Mouse (Mus musculus) left cerebral cortex, adult 18-20 months (tissue): ENCODE measurements around the gene Mlh1. TPM values are rescaled to one million over a fixed set of nuclear protein-coding genes. Genes with fewer than 3 reads are reported as not detected.

Experiments
- DNase-seq, 2 experiments: peaks; one replicate each; pipeline ENCODE4 v3.0.0; 2021 to 2022; ENCODE audit warnings: low spot score in 2 of 2, mixed read lengths in 1 of 2
- total RNA-seq, 2 experiments: library from RNA; stranded (reverse); gene quantifications; 2 replicates each; pipeline ENCODE4 v1.2.3; 2021

Mlh1 gene
- total RNA-seq, 2 experiments from 2014 or later, result 17.1 to 17.3 TPM

DNA sequence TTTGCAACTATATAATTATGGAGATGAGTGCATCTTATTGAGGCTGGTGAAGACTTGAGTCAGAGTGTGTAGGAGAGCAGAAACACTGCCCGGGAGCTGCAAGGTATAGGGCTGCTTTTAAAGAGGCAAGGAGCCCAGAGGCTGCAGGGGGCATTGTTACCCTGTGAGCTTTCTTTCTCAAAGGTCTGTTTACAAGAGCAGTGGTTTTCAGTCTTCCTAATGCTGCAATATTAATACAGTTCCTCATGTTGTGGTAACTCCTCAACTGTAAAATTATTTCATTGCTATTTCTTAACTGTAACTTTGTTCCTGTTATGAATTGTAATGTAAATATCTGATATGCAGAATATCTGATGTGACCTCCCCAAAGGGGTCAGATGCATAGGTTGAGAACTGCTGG, 50.0 kb downstream of the Mlh1 start:
- DNase-seq, result no peak

DNA sequence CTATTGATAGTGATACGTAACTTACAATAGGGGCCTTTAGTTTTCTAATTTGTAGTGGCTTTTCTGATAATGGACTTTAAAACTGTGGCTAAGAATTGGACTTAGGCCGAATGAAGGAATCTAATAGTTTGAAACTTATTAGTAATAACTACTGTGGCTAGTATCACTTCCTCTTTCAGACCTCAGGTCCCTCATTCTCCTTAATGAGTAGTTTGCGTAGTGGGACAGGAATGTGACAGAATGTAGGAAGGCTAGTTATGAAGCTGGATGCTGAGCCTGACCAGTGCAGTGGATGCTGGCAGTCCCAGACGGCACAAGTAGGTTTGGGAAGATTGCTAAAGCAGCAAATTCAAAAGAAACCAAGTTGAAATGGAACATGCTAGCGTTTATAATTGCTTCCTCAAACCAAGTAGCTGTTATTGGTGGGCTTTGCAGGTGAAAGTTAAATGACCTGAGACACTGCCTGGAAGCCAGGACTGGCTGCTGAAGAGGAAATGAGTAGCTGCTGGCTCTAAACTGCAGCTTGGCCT, 51.0 kb downstream of the Mlh1 start:
- DNase-seq, result no peak

DNA sequence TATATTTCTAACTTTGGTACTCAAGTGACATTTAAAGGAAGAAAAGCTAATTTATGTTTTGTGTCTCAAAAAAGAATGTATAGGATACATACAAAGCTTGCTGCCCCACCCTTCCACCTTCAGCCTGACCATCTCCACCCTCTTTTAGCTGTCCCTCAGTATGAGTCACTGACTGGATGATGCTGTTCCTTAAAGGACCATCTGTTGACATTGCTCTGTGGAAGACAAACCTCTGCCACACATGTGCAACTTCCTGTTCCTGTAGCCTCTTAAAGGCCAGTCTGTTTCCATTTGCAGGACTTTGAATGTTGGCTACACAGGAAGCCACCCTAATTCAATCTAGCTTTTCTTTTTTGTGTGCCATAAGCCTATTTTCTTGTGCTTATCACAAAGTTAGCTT, 55.2 kb downstream of the Mlh1 start:
- DNase-seq, result no peak

DNA sequence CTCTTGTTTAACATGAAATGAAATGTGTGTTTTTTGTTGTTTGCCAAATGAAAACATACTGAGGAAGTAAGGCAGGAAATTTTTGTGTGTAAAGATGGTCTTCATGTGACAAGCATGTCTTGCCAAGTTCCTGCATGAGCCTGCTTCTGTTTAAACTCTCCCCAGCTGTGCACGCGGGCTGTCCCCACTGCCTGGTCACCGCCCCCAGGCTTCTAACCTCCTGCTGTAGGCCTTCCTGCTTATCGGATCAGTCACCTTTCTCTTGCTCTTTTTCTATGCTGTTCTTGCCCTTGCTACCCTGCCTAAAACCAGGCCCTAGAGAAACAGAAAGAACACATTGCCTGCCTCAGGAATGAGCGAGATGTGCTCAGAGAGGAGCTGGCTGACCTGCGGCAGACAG, 58.1 kb downstream of the Mlh1 start:
- DNase-seq, result no peak

DNA sequence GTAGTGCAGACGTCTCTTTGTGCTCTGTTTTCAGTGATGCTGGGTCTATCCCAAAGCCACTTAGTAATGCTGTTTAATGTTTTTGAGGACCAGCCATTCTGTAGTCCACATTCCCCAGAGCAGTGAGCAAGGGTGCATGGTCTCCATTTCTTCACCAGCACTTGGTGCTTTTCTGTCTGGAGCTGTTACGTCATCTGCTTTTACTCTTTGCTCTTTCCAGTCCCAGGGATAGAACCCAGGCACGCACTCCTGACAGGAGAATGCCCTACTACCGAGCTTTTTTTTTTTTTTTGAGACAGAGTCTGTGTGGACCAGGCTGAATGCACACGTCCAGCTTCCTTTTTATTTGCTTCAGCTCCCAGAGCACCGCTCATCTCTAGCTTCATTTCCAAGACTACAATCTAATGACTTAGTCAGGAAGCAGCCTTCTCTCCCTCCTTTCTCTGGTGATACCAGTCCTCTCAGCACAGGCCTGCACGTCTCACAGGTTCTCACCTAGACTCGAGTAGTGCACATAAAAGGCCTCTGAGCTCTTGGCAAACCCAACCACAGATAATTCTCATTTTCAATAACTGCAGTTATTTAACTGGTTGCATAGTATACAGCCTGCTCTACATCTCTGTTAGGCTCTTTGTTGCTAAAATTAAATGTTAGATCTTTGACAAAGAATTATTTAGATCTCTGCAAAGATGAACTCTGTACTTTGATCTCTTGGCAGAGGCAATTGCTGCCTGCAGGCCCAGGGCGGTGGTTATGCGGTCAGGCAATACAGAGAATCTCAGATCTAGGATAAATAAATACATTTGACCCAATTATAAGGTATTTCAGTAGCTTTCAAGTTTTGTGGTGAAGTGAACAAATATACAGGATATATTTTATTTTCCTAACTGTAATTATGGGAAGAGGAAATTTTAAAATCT, 60.2 kb downstream of the Mlh1 start:
- no peak for DNase-seq

DNA sequence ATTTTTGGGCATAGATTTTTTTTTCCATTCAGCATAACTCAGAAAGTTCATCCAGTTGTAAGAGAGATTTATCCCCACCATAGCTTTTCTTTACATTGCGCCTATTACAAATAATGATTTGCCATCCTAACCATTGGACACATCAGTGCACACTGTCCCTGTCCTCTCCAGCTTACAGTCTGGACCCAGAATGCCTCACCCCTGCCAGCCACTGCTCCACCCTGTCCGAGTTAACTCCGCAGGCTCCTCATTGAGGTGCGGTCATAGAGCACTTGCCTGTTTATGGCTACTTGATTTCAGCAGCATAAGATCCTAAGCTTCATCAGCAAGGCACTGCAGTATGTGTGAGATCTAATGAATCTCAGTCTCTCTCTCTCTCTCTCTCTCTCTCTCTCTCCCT, 61.2 kb downstream of the Mlh1 start:
- DNase-seq, result no peak

DNA sequence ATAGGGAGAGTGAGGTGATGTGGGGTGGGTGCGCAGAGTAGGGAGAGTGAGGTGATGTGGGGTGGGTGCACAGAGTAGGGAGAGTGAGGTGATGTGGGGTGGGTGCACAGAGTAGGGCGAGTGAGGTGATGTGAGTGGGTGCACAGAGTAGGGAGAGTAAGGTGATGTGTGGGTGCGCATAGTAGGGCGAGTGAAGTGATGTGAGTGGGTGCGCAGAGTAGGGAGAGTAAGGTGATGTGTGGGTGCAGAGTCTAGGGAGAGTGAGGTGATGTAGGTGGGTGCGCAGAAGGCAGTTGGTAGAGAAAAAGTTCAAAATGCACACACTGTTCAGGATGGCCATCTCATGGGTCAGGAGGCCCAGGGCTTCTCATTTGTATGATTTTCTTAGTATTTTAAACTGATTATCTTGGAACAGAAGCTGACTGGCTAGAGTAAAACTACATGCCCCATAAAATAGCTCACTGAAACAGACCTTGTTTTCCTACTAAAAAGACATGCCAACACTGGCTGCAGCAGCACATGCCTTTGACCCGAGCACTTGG, 62.4 kb downstream of the Mlh1 start:
- no peak for DNase-seq

DNA sequence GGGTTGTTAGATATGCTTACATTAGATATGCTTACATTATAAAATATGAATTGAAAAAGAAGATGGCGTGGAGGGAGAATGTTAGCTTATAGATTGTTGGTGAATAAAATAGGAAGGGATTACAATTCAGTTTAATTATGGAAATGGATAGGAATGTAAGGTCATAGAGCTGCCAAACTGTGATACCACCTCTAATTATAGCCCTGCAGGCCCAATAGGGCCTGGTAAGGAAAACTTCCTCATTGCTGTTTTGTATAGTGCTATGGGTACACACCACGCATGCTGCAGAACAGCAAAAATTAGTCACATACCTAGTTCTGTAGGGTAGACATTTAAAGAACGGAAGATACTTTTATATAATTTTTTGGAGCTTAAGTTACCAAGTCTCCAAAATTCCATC, 63.4 kb downstream of the Mlh1 start:
- no peak for DNase-seq

DNA sequence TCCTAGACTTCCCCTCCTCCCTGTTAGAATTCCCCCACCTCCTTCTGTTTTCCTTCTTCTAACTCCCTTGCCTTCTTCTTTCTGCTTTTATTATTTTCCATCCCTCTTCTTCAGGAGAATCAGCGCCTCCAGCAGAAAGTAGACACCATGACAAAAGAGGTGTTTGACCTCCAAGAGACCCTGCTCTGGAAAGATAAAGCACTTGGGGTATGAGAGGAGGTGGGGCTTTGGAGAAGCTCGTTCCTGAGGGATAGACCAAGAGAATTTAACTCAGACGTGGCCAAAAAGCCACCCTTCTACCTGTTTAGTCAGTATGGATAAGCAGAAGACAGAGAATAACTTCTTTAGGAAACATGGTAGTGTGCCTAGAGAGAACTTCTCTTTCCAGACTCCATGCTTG, 63.9 kb downstream of the Mlh1 start:
- DNase-seq, result no peak

DNA sequence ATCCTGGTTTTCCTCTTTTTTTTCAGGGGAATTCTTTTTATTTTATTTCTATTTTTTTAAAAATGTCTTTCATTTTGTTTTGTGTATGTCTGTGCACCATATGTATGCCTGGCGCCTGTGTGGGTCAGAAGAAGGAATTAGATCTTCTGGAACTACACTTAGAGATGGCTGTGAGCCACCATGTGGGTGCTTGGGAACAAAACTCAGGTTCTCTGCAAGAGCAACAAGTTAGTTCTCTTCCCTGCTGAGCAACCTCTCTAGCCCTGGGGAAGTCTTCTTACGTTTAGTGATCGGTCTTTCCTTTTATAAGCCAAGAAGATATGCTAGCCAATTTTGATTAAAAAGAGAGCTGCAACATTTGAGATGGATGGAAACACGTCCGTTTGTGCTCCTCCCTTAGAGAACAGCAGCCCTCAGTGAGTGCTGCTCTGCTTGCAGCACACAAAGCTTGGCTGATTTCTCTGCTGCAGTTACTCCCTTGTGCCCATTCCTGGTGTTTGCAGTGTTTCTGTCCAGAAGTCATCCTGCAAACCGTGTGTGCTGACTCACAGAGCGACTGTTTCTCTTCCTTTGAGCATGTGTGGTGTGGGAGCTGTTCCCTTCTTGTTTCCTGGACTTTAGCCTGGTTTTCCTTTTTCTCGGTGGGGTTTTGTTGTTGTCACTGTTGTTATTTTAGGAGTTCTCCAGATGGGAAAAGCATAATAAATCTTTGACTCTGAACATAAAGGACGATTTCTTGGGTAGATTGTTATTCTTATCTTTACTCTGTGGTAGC, 66.8 kb downstream of the Mlh1 start:
- peak; percentile 51 to 70 for DNase-seq

DNA sequence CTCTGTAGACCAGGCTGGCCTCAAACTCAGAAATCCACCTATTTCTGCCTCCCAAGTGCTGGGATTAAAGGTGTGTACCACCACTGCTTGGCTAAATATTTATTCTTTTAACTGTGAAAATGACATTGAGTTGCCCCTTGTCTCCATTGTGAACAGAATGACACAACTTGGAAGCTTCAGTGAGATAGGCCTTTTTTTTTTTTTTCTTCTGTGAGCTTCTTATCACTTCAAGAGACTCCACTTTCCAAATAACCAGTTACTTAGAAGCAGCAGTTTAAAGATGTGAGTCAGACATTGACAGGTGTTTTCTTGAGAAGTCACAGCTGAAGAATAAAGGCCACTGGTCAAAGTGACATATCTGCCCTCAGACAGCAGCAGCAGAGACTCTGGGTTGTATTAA, 71.4 kb downstream of the Mlh1 start:
- DNase-seq, result no peak

DNA sequence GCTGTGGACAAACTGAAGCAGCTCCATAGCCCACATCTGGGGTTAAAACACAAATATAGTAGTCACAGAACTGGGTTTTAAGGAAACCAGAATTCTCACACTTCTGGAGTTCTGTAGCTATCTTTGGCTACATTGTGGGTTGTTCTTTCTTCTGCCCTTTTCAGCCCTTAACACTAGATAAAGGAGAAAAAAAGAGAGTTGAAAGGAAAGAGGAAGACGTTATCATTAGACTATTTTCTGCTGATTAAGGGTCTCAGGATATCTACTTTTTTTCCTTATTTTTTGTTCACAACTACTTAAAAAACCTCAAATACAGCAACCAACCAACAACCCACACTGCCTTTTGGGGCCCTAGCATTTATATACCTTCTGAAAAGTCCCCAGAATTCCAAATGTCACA, 73.3 kb downstream of the Mlh1 start:
- DNase-seq, result no peak

DNA sequence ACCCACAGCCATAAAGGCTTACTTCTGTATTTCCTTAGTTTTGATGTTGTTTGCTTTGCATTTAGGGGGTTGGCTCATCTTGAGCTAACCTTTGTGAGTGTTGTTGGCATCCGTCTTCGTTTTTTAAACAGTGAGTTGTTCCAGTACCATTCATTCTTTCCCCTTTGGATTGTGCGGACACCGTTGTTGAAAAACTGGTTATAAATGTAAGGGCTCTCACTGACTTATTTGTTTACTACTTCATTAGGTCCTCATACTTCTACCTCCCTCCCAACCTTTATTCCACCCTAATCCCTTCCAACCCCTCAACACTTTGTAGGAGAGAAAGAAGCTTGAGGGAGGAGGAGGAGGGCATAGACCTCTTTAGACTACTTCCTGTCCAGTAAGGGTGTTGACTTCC, 73.9 kb downstream of the Mlh1 start:
- DNase-seq, result no peak

DNA sequence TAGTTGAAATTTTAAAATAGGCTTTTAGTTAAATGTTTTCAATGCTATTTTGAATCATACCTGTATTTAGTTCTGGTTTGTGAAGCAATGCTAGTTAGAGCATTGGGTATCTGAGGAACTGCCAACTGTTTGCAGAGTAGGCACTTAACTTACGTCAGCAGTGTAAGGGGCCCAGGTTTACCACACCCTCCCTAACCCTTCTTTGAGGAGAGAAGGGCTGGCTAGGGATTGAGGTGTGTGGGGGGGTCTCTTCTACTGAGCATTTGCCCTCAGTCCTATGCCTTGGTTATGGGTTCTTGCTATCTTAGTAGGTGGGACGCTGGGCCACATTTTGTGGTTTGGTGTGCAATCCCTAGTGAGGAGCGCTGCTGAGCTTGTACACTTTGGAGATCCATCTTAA, 74.5 kb downstream of the Mlh1 start:
- no peak for DNase-seq

DNA sequence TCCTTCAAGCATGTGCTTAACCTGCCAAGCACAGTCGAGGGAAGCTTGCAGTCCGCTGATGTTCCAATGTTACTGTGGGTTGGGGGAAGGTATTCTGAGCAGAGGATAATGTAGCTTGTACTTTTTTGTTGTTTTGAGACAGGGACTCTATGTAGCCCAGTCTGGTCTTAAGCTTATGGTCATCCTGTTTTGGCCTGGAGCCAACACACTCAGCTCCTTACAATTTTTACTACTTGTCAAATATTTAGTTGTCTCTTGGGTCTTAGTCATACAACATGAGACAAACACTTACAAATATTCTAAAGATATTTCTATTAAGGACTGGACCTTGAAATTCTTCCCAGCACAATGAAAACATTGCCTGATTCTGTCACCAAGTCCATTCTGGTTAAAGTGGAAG, 78.4 kb downstream of the Mlh1 start:
- no peak for DNase-seq

DNA sequence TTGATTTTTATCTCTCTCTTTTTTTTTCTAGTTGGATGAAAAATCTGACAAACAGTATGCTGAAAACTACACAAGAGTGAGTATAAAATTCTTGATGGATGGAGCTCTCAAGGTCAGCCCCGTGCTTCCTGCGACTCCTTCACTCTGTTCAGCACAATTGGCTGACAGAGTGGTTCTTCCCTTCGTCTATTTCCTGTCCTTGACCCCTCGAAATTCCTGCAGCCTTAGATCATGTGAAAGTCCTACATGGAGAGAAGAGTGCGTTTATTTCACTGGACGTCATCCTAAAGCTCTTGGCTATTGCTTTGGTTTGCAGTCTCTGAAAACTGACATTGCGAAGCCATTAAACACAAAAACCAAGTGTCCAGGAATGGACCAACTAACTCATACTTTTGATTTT, 82.9 kb downstream of the Mlh1 start:
- no peak for DNase-seq

DNA sequence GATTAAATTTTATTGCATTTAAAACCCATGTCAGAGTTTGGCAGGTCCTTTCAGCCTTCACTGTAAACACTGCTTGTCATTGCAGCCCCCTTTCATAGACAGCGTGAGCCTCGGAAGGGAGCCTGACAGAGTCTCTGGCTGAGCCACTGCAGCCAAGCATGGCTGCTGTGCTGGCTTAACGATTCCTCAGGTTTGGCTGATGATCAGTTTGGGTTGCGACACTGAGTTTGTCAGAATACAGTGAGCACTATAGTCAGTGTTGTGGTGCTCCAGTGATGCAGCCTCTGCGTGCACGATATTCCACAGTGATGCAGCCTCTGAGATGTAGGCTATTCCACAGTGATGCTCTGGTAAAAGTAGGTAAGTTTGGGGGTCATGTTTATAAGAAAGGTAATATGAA, 84.7 kb downstream of the Mlh1 start:
- no peak for DNase-seq

DNA sequence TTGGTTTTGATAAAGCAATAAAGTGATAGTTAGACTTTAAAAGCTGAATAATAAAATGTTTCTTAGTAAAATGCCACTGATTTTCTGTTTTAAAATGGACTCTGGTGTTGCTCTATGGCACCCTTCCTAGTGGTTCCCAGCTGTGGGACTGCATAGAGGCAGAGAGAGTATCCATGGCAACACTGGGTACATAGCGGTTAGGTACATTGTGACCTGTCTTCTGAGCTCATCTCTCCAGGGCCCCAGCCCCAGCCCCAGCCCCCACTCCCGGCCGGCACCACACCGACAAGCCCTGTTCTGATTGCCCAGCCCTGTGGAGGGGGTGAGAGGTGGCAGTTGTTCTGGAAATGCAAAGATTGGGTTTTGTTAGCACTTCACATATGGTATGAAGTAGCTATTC, 86.7 kb downstream of the Mlh1 start:
- no peak for DNase-seq

DNA sequence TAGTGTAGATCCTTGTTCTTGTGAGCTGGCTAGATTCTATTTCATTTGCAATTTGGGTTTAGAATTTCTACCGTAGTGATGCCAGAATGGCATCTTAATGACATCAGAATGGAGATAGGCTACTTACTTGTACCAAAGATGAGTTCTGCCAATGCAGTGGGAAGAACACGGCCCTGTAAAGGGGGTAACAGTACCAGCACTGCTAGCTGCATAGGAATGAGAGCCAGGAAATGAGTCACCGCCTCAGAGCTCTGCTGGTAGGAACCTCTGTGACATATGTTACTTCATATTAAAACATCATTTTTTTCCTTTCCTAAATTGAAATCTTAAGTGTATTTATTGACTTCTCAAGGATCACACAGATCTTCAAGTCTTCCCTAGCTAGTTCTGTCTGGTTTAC, 89.4 kb downstream of the Mlh1 start:
- peak; percentile 25 to 42 for DNase-seq

DNA sequence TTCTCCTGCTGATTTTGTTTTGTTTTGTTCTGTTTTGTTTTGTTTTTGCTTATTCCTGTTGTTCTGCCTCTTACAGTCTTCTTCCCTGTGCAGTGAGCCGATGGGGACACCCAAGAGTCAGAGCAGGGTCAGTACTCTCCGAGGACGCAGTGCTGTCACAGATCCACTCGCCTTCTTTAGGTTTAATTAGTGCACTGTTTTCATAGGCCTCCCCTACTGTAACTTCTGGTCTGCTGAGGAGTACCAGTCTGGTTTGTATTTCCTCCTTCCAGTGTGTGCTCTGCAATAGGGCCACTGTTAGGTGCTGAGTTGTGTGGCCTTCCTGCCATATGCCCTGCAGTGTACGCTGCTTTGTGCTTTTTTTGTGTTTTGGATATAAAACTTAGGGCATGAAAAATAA, 92.6 kb downstream of the Mlh1 start:
- DNase-seq, result no peak
